Mouse (Mus musculus): Measurements from ENCODE around the gene Trmt13.
"Not testable (repeated sequence)": the region's sequence is repeated elsewhere in the genome, so short reads cannot be mapped to it uniquely, and the experiment has no call there.

Gene Trmt13

GRCm38 (mm10) chr3:116614295-116614892, at the start of gene Trmt13:
Gene Trmt13 (minus strand): TSS chr3:116614587.
- DNase-seq (ENCODE audit: low spot score) = no peak

- DNase-seq (ENCODE audit: low spot score) = peak; percentile 100
Measured at GRCm38 (mm10) chr3:116662463-116662863, 48.1 kb upstream of the Trmt13 start, which contains the start of gene Mfsd14a. Gene Mfsd14a (minus strand): TSS chr3:116662677.

GRCm38 (mm10) chr3:116661870-116662414, 47.6 kb upstream of the Trmt13 start:
- no peak for DNase-seq (ENCODE audit: low spot score)

- no peak for DNase-seq (ENCODE audit: low spot score)
Measured at GRCm38 (mm10) chr3:116661288-116661869, 47.0 kb upstream of the Trmt13 start.

- DNase-seq (ENCODE audit: low spot score) = no peak
Measured at GRCm38 (mm10) chr3:116659856-116660430, 45.6 kb upstream of the Trmt13 start.

GRCm38 (mm10) chr3:116658928-116659565, 44.7 kb upstream of the Trmt13 start:
- DNase-seq (ENCODE audit: low spot score) = no peak

GRCm38 (mm10) chr3:116656184-116656965, 42.0 kb upstream of the Trmt13 start:
- DNase-seq (ENCODE audit: low spot score) = no peak

GRCm38 (mm10) chr3:116654051-116654450, 39.7 kb upstream of the Trmt13 start:
- not testable (repeated sequence) for DNase-seq (ENCODE audit: low spot score)

- DNase-seq (ENCODE audit: low spot score) = no peak
Measured at GRCm38 (mm10) chr3:116653278-116653945, 39.0 kb upstream of the Trmt13 start.

GRCm38 (mm10) chr3:116652033-116652446, 37.7 kb upstream of the Trmt13 start:
- DNase-seq (ENCODE audit: low spot score) = no peak

- DNase-seq (ENCODE audit: low spot score) = no peak
Measured at GRCm38 (mm10) chr3:116650698-116651097, 36.3 kb upstream of the Trmt13 start.

GRCm38 (mm10) chr3:116648805-116649204, 34.4 kb upstream of the Trmt13 start:
- DNase-seq (ENCODE audit: low spot score) = no peak

GRCm38 (mm10) chr3:116646387-116646786, 32.0 kb upstream of the Trmt13 start:
- no peak for DNase-seq (ENCODE audit: low spot score)

- no peak for DNase-seq (ENCODE audit: low spot score)
Measured at GRCm38 (mm10) chr3:116642373-116642772, 28.0 kb upstream of the Trmt13 start.

GRCm38 (mm10) chr3:116641811-116642371, 27.5 kb upstream of the Trmt13 start:
- DNase-seq (ENCODE audit: low spot score) = no peak

- no peak for DNase-seq (ENCODE audit: low spot score)
Measured at GRCm38 (mm10) chr3:116640024-116640423, 25.6 kb upstream of the Trmt13 start.

- DNase-seq (ENCODE audit: low spot score) = no peak
Measured at GRCm38 (mm10) chr3:116638572-116638971, 24.2 kb upstream of the Trmt13 start.

- no peak for DNase-seq (ENCODE audit: low spot score)
Measured at GRCm38 (mm10) chr3:116637693-116638476, 23.5 kb upstream of the Trmt13 start.

- no peak for DNase-seq (ENCODE audit: low spot score)
Measured at GRCm38 (mm10) chr3:116635799-116636198, 21.4 kb upstream of the Trmt13 start.

- no peak for DNase-seq (ENCODE audit: low spot score)
Measured at GRCm38 (mm10) chr3:116634853-116635252, 20.5 kb upstream of the Trmt13 start.

All from spleen, adult 12 weeks (tissue).